Mouse (Mus musculus): Measurements from ENCODE around the gene Prkca.

DNA sequence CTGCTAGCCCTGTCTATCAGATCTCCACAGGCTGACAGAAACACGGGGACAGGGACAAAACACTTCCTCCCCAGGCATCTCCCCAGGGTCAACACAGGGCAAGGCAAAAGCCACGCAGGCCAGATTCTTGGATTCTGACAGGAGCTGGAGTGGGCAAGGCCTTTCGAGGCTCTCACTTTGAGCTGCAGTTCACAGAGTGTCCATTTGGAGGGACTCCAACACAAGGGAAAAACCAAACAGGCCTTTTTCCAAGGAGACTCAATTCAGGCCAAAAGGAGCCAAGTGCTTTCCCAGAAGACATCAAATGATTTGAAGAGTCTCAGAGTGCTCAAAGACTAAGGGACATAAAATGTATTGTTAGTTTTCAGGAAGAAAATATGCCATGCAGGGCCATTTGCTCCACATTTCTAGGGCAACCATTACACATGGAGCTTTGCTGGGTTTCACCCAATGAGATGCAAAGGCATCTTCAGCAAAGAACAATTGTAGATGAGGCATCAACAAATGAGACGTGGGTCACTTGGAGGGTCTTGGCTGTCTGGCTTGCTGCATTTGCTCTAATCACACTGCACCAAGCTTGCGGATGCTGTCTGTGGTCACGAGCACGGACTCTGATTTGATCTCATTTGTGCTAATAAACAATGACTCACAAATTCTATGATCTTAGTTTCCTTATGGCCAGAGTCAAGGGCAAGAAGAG, 317.9 kb downstream of the Prkca start:
- peak; percentile 26 for TF ChIP-seq CTCF (IDR thresholded peaks at IDR 0.05; ENCODE audit: low read depth, low read length)
- no peak for TF ChIP-seq POLR2A (IDR thresholded peaks at IDR 0.05; ENCODE audit: insufficient read depth, low read length)
- TF ChIP-seq EP300 (IDR thresholded peaks at IDR 0.05; ENCODE audit: insufficient read depth, low read depth, low read length): no peak
